Mouse (Mus musculus): Measurements from ENCODE around the gene Polr1b.

The Polr1b gene

GRCm38 (mm10) chr2:129118061-129118460 is 17.3 kb downstream of the Polr1b start:
- no peak for DNase-seq (ENCODE audit: low spot score in 2 of 2)

GRCm38 (mm10) chr2:129121986-129122385 is 21.2 kb downstream of the Polr1b start:
- no peak for DNase-seq (ENCODE audit: low spot score in 2 of 2)

DNA sequence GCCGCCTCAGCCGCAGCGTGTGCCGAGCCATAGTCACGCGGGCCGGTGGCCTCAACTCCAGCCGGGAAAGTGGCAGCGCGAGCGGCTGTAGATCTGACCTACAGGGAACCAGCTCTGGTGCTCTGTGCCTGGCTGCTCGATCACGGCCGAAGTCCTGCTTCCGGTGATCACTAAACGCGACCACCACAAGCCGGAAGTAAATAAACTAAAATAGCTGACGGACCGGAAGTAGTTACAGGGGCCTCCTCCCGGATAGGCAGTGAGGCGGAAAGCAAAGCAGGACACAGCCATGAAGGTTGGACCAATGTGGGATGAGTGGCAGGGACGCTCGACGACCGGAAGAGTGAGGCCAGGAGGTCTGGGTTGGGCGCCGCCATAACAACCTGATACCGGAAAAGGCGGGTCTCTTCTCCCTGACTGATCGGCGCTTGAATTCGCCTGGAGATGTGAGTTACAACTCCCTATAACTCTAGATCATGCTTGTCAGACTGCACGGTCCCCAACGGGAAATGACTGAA is 28.7 kb downstream of the Polr1b start, which contains the start of gene Chchd5:
Gene Chchd5 (plus strand): TSS at position 289 of the 518 bp plus-strand sequence.
- DNase-seq (ENCODE audit: low spot score in 2 of 2) = peak; percentile 91 to 96

DNA sequence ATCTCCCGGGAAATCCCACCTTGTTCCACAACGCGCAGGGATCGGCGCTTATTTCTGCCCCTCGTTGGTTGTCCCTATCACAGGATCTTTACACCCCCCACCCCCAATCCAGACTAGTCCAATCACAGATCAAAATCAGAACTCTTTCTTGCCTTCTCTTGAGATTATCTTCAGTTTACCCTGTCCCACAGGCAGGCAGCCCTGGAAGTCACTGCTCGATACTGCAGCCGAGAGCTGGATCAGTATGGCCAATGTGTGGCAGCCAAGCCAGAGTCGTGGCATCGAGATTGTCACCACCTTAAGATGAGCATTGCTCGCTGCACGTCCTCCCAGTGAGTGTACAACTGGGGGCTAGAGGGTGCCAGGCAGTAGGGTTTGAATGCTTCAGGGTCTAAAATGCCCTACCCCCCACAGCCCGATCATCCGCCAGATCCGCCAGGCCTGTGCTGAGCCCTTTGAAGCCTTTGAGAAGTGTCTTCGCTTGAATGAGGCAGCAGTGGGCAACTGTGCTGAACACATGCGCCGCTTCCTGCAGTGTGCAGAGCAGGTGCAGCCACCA is 29.3 kb downstream of the Polr1b start:
- DNase-seq (ENCODE audit: low spot score in 2 of 2) = no peak

DNA sequence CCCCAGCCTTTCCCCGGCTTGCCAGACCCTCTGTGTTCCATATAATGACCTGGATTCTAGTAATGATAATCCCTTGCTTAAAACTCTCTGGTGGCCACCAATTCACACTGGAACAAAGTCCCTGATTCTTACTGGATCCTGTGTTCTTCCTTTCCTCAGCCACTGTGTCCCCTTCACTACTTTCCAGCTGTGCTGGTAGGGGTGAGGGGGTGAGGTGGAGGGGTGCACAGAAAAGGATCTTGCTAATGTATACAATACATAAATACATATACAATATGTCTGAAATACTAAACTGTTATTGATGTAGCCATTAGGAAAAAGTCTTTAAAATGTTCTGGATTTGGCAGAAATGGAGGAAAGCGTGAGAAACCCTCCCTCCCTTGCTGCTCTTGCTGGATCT is 30.0 kb downstream of the Polr1b start:
- no peak for DNase-seq (ENCODE audit: low spot score in 2 of 2)

GRCm38 (mm10) chr2:129132231-129132630 is 31.4 kb downstream of the Polr1b start:
- DNase-seq (ENCODE audit: low spot score in 2 of 2) = no peak

- peak in 1 of 2 experiments; percentile 27 for DNase-seq (ENCODE audit: low spot score in 2 of 2)
Measured at GRCm38 (mm10) chr2:129133006-129133805, 32.4 kb downstream of the Polr1b start.

DNA sequence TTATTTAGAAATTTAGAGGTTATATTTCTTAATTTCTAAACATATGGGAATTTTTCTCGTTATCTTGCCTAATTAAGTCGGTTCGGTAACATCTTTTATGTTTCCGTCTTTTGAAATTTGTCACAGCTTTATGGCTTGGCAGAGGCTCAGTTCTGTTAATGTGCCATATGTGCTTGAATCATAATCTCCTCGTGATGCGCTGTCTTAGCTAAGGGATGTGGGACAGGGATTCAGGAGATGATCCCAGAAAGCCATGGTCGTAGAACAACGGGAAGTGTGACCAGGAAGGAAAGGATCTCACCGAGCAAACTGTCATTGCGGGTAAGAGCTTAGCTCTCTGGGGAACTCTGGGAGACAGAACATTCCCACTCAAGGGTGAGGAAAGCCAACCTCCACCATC is 39.1 kb downstream of the Polr1b start:
- DNase-seq (ENCODE audit: low spot score in 2 of 2) = no peak

DNA sequence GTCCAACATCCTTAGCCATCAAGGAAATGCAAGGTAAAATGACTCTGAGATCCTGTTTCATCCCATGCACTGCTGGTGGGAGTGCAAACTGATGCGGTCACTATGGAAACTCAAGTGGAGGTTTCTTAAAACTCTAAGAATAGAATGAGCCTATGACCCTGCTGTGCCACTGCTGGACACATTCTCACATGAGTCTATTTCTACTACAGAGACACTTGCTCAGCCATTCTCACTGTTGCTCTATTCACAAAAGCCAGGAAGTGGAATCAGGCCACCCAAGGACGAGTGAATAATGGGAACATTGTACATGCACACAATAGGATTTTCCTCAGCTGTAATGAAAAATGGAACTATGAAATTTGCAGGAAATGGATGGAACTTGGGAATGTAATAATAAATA is 48.0 kb downstream of the Polr1b start:
- DNase-seq (ENCODE audit: low spot score in 2 of 2) = no peak

- no peak for DNase-seq (ENCODE audit: low spot score in 2 of 2)
Measured at GRCm38 (mm10) chr2:129150386-129150785, 49.6 kb downstream of the Polr1b start.

GRCm38 (mm10) chr2:129151111-129151510 is 50.3 kb downstream of the Polr1b start:
- no peak for DNase-seq (ENCODE audit: low spot score in 2 of 2)

GRCm38 (mm10) chr2:129152751-129153150 is 52.0 kb downstream of the Polr1b start:
- no peak for DNase-seq (ENCODE audit: low spot score in 2 of 2)

- DNase-seq (ENCODE audit: low spot score in 2 of 2) = no peak
Measured at GRCm38 (mm10) chr2:129164815-129165214, 64.0 kb downstream of the Polr1b start.

GRCm38 (mm10) chr2:129166466-129167463 is 66.0 kb downstream of the Polr1b start:
- no peak for DNase-seq (ENCODE audit: low spot score in 2 of 2)

DNA sequence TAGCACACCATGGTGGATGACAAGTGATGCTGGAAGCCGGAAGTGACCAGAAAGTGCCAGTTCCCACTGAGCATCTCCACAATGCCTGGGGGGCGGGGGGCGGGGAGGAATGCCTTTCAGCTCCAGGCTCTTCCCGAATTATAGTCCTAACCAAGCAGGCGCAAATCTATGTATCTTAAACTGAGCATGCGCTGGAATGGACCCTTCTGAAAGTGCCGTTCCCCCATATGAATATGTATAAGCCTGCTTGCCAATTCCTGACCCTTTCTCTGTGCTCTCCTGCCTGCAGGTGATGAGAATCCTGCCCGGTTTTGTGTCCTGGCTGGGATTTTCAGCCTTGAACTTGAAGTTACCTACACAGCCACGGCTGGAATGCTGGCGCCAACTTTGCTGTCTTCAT is 72.6 kb downstream of the Polr1b start:
- DNase-seq (ENCODE audit: low spot score in 2 of 2) = no peak

DNA sequence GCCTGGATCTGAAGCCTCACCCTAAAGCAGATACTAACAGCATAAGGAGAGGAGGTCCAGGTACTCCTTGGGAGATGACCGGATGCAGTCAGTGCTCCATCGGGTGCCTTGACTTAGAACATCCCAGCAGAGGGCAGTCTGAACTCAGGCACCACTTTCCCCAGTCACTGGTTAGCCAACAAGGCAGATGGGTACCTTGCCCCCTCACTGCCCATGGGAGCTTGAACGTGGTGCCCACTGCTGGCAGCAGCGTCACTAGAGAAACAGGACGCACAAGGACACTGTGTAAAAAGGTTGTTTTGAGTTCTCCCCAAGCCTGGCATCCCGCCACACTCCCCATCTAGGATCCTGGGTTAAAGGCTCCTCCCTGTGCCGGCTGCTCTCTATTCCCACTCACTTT is 73.7 kb downstream of the Polr1b start:
- peak; percentile 25 to 40 for DNase-seq (ENCODE audit: low spot score in 2 of 2)

DNA sequence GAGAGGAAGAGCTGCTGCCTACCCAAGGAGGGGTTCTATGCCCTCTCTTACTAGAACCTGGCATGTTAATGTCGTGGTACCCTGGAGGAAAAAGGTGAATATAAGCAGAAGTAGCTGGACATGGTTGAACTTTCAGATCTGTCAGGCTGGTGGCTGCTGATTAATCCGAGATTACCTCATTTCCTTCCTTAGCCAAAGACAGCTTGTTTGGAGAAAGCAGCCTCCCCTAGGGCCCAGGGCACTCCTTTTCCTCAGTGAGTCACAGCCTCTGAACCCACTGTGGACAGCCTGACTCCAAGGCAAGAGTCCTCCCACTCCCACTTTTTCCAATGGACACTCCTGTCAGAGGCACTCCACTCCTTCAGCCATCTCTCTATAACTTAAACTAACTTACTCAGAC is 74.8 kb downstream of the Polr1b start:
- no peak for DNase-seq (ENCODE audit: low spot score in 2 of 2)
